Mouse (Mus musculus) CD4-positive helper T cell, adult 2 months (primary cell): ENCODE measurements at regions not wholly inside any gene's neighbourhood (a gene's known extent, or its start where the extent isn't known, plus 50 kb on each side); places are given as distances from the start of the nearest gene placed in this dataset.

Experiments used
- DNase-seq: peaks from one replicate; pipeline ENCODE4 v3.0.0-alpha.2; 2012; ENCODE audit warnings: low read depth, missing footprints, low spot score

- no peak for DNase-seq
Measured at GRCm38 (mm10) chr14:89242159-89242558, 771.0 kb upstream of the Pcdh20 start.

GRCm38 (mm10) chr14:89236501-89236900, 765.3 kb upstream of the Pcdh20 start:
- DNase-seq = peak; percentile 3

GRCm38 (mm10) chr14:89230482-89230881, 759.3 kb upstream of the Pcdh20 start:
- DNase-seq = no peak

GRCm38 (mm10) chr14:89217390-89217789, 746.2 kb upstream of the Pcdh20 start:
- DNase-seq = no peak

- no peak for DNase-seq
Measured at GRCm38 (mm10) chr14:89181386-89181979, 710.3 kb upstream of the Pcdh20 start.

GRCm38 (mm10) chr14:89142994-89143686, 671.9 kb upstream of the Pcdh20 start:
- no peak for DNase-seq

- no peak for DNase-seq
Measured at GRCm38 (mm10) chr14:89099296-89099695, 628.1 kb upstream of the Pcdh20 start.

GRCm38 (mm10) chr14:89089661-89090060, 618.5 kb upstream of the Pcdh20 start:
- no peak for DNase-seq

- DNase-seq = no peak
Measured at GRCm38 (mm10) chr14:89076014-89076413, 604.8 kb upstream of the Pcdh20 start.

GRCm38 (mm10) chr14:89063971-89064370, 592.8 kb upstream of the Pcdh20 start:
- no peak for DNase-seq

GRCm38 (mm10) chr14:89062583-89063436, 591.6 kb upstream of the Pcdh20 start:
- no peak for DNase-seq

- no peak for DNase-seq
Measured at GRCm38 (mm10) chr14:89061319-89061718, 590.1 kb upstream of the Pcdh20 start.

GRCm38 (mm10) chr14:89034390-89034789, 563.2 kb upstream of the Pcdh20 start:
- no peak for DNase-seq

- no peak for DNase-seq
Measured at GRCm38 (mm10) chr14:89011440-89011839, 540.2 kb upstream of the Pcdh20 start.

- DNase-seq = no peak
Measured at GRCm38 (mm10) chr14:89009648-89010047, 538.5 kb upstream of the Pcdh20 start.

- peak; percentile 8 for DNase-seq
Measured at GRCm38 (mm10) chr14:88981895-88982294, 510.7 kb upstream of the Pcdh20 start.

- DNase-seq = no peak
Measured at GRCm38 (mm10) chr14:88976007-88976406, 504.8 kb upstream of the Pcdh20 start.

GRCm38 (mm10) chr14:88934569-88934968, 463.4 kb upstream of the Pcdh20 start:
- DNase-seq = no peak
